Mouse (Mus musculus) left cerebral cortex, adult 2 months (tissue): Measurements from ENCODE around the gene Ywhaq. TPM values are rescaled to one million over a fixed set of nuclear protein-coding genes. Genes with fewer than 3 reads are reported as not detected.
A peak's percentile ranks its signal among the peaks of the same experiment; 100 is the strongest.

Experiments used
- DNase-seq, 2 experiments: peaks; one replicate each; pipeline ENCODE4 v3.0.0; 2021 to 2022; ENCODE audit warnings: low spot score in 2 of 2, mixed read lengths in 1 of 2; ENCODE audit errors: extremely low spot score in 1 of 2
- H3K27ac ChIP-seq: fragments of 200-600 bp; 2 replicates; pipeline ENCODE4 v1.8.1; 2022
- H3K4me3 ChIP-seq: fragments of 200-600 bp; 2 replicates; pipeline ENCODE4 v1.8.1; 2022
- CTCF ChIP-seq: fragments of 200-600 bp; IDR thresholded peaks from 2 replicates; pipeline ENCODE4 v1.8.1; 2022; ENCODE audit warnings: antibody characterized with exemption, mild to moderate bottlenecking, moderate library complexity
- intact Hi-C: fragments of 180-260 bp; cut with DNase I; formaldehyde crosslinking; loops from one replicate; pipeline ENCODE4 v1.15.1; 2025
- total RNA-seq, 2 experiments: library from RNA; stranded (reverse); gene quantifications; 2 replicates each; pipeline ENCODE4 v1.2.3; 2021

Gene Ywhaq
- total RNA-seq, 2 experiments from 2014 or later = 406 to 421 TPM

GRCm38 (mm10) chr12:21438294-21438693, 20.9 kb upstream of the Ywhaq start:
- no peak for TF ChIP-seq CTCF
- intact Hi-C loops = no loop called here
- H3K27ac ChIP-seq = no peak overlapping the region

GRCm38 (mm10) chr12:21431950-21432349, 14.5 kb upstream of the Ywhaq start:
- DNase-seq = no peak
- no peak for TF ChIP-seq CTCF
- no peak overlapping the region for H3K27ac ChIP-seq
- H3K4me3 ChIP-seq = no peak overlapping the region
- intact Hi-C loops = no loop called here

More at GRCm38 (mm10) chr12:21438294-21438693, 20.9 kb upstream of the Ywhaq start:
- DNase-seq = no peak
- H3K4me3 ChIP-seq = no peak overlapping the region

- intact Hi-C loops = no loop called here
- TF ChIP-seq CTCF = no peak
- no peak for DNase-seq
Observed at GRCm38 (mm10) chr12:21431039-21431438, 13.6 kb upstream of the Ywhaq start.

GRCm38 (mm10) chr12:21430140-21430539, 12.7 kb upstream of the Ywhaq start:
- TF ChIP-seq CTCF = no peak
- intact Hi-C loops = no loop called here
- no peak for DNase-seq
- Histone ChIP-seq H3K4me3 (no peak overlapping the region), H3K27ac (no peak overlapping the region)

More at GRCm38 (mm10) chr12:21431039-21431438, 13.6 kb upstream of the Ywhaq start:
- Histone ChIP-seq H3K4me3 (no peak overlapping the region), H3K27ac (no peak overlapping the region)

- Histone ChIP-seq H3K4me3 (no peak overlapping the region), H3K27ac (no peak overlapping the region)
- no peak for TF ChIP-seq CTCF
- DNase-seq = no peak
- intact Hi-C loops = no loop called here
Observed at GRCm38 (mm10) chr12:21429021-21429420, 11.6 kb upstream of the Ywhaq start.

- peak overlapping the region; percentile 62 for H3K27ac ChIP-seq
- TF ChIP-seq CTCF = no peak
- DNase-seq = no peak
- peak overlapping the region; percentile 28; the same call in 1 of the 2 replicates for H3K4me3 ChIP-seq
- intact Hi-C loops = no loop called here
Observed at GRCm38 (mm10) chr12:21426065-21426940, 8.9 kb upstream of the Ywhaq start.

- Histone ChIP-seq H3K27ac (peak overlapping the region; percentile 56; the same call in 1 of the 2 replicates), H3K4me3 (no peak overlapping the region)
- TF ChIP-seq CTCF = no peak
- peak in 1 of 2 experiments; percentile 24 for DNase-seq
- intact Hi-C loops = no loop called here
Observed at GRCm38 (mm10) chr12:21424683-21425082, 7.2 kb upstream of the Ywhaq start.

GRCm38 (mm10) chr12:21418621-21419131, 1.2 kb upstream of the Ywhaq start:
- peak; percentile 24 to 26 for DNase-seq
- H3K27ac ChIP-seq = peak overlapping the region; percentile 99
- H3K4me3 ChIP-seq = peak overlapping the region; percentile 73
- intact Hi-C loops = loop anchor here (5.0 kb wide), 1 partner anchor 94 kb away; no protein-coding TSS in a partner anchor
- TF ChIP-seq CTCF = no peak

- TF ChIP-seq CTCF = no peak
- intact Hi-C loops = loop anchor here (5.0 kb wide), 1 partner anchor 94 kb away; no protein-coding TSS in a partner anchor
- DNase-seq = no peak
- Histone ChIP-seq H3K27ac (peak overlapping the region; percentile 99), H3K4me3 (peak overlapping the region; percentile 73)
Observed at GRCm38 (mm10) chr12:21418083-21418482, 646 bp upstream of the Ywhaq start.

- intact Hi-C loops = loop anchor here (2.0 to 5.0 kb wide), 2 partner anchors 44 to 96 kb away; partner anchors contain the start of gene Adam17
- no peak for DNase-seq
- Histone ChIP-seq H3K4me3 (peak overlapping the region; percentile 73), H3K27ac (peak overlapping the region; percentile 52; the same call in 1 of the 2 replicates)
- TF ChIP-seq CTCF = no peak
Observed at GRCm38 (mm10) chr12:21416506-21416905, 931 bp downstream of the Ywhaq start.

GRCm38 (mm10) chr12:21410620-21411019, 6.8 kb downstream of the Ywhaq start:
- no peak overlapping the region for H3K4me3 ChIP-seq
- no peak overlapping the region for H3K27ac ChIP-seq
- intact Hi-C loops = no loop called here
- TF ChIP-seq CTCF = no peak
- DNase-seq = no peak

GRCm38 (mm10) chr12:21409651-21410050, 7.8 kb downstream of the Ywhaq start:
- intact Hi-C loops = no loop called here
- no peak for TF ChIP-seq CTCF
- H3K27ac ChIP-seq = no peak overlapping the region
- H3K4me3 ChIP-seq = no peak overlapping the region
- no peak for DNase-seq
